Mouse (Mus musculus): ENCODE measurements around the gene Vmn1r234.
"Not testable (repeated sequence)": the region's sequence is repeated elsewhere in the genome, so short reads cannot be mapped to it uniquely, and the experiment has no call there.

Gene Vmn1r234

DNA sequence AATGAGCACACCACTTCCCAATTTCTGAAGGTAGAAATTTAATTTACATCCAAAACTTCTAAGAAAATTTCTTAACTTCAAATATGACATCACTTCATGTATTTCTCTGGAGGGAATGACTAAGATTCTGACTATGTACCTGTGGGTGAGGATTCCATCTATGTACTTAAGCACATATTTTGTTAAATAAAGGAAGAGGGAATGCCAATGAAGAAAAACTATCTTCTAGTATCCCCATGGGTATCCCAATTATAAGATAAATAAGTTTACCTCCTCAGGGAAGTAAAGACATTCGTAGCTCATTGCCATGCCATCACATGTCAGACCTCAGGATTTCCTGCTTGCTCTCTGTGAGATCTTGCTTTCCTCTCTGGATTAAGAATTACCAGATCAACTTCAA lies at the start of gene Vmn1r234:
Vmn1r234 (plus strand) TSS at position 301 of the 400 bp plus-strand sequence.
- DNase-seq (ENCODE audit: low spot score in 2 of 2): no peak

DNA sequence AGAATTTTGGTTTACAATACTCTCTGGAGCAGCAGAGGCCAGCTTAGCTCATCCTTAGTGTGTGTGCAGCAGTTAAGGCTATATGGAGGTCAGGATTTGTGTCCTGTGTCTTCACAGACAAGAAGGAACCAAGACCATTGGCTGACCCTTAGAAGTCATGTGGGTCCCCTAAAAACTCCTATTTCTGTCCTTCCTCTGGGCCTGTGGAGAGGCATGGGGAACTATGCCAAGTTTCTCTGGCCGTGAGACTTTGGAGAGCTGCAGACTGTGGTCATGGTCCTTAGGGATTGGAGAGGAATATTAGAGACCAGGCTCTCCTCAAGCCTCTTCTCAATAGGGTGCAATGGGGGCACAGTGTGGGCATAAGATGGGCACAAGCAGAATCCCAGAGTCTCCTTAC lies 14.8 kb upstream of the Vmn1r234 start:
- DNase-seq (ENCODE audit: low spot score in 2 of 2): not testable (repeated sequence)

DNA sequence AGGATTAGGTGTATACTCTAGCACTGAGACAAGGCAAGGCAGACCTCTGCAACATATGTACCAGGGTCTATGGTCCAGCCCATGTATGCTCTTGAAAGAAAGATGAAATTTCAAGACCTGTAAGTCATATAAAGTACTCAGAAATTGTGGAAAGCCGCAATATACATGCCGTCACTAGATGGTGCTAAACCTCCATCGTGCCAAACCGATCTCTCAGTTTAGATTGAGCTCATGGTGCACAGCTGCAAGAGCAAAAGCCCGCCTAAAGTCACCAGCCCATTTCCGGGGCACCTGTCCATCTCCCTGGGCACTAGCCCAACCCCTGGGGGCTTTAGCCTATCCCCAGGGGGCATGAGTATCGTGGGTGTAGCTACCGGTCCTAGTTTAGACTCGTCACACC lies 5.8 kb downstream of the Vmn1r234 start:
- peak; percentile 31 to 65 for DNase-seq (ENCODE audit: low spot score in 2 of 2)

DNA sequence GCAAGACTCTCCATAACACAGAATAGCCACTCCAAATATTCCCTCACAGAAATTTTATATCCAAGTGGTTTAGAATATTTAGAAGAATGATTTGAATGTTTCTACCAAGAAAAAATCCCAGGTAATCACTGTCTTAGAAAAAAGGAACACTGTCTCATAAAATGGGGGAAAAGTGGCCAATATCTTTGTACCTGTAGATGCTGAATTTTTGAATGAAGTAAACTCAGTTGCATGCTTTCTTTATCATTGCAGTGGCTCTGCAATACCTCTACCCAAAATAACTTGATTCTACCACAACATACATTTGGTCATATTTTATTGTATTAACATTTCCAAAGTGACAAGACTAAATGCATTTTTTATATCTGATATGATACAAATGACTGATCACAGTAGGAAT lies 30.2 kb downstream of the Vmn1r234 start, which contains the start of gene Vmn1r235:
Vmn1r235 (plus strand) TSS at position 301 of the 400 bp plus-strand sequence.
- no peak for DNase-seq (ENCODE audit: low spot score in 2 of 2)

DNA sequence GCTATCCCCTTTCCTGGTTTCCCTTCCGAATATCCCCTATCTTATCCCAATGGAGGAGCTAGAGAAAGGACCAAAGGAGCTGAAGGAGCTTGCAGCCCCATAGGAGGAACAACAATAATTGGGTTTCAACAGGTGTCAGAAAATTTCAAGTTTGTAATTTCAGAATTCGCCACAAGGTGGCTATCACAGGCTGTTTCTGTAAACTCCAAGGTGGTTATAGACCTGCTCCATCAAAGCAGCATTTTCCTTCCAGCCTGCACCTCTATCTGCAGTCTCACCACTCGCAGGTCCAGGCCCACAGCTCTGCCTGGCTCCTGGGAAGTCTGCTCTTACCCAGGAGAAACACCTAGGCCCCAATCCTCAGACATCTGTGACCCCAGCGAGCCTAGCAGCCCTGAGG lies 46.2 kb downstream of the Vmn1r234 start:
- DNase-seq (ENCODE audit: low spot score in 2 of 2): peak; percentile 16 to 61

DNA sequence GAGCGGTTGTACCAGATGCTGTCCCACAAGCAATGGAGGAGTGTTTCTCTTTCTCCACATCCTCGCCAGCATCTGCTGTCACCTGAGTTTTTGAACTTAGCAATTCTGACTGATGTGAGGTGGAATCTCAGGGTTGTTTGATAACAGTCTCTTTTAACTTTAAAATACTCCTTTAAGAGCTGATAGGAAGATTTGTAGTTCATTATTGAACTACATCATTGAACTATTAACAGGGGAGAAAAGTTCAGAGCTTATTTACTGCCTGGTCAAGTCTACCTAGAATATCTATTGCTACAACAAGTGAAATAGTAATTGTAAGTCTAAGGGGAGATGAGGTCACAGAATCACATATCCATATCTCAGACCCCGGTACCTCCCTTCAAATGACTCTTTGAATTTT lies 56.8 kb downstream of the Vmn1r234 start, which contains the start of gene Vmn1r236:
Vmn1r236 (plus strand) TSS at position 301 of the 400 bp plus-strand sequence.
- no peak for DNase-seq (ENCODE audit: low spot score in 2 of 2)

DNA sequence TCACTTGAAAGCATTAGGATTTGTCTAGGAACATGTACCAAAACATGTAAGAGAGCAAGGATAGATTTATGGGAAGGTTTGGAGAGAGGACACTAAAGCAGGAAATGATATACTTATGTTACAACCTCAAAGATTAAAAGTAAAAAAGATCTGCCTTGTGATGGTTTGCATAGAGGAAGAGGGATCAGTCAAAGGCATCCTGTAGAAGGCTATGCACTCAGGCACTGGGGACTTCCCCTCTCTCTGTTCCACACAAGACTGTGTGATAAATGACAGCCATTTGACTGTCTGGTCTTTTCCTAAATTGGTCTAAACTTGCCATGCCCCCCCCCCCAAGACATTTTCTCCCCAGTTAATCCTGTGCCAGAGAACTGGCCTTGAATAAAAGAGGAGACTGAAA lies 58.5 kb downstream of the Vmn1r234 start:
- no peak for DNase-seq (ENCODE audit: low spot score in 2 of 2)

Measured in spleen, postnatal 4 days (tissue).